Mouse (Mus musculus): ENCODE data around the gene Rbfox2.
A peak's percentile ranks its signal among the peaks of the same experiment; 100 is the strongest.

Gene Rbfox2

DNA sequence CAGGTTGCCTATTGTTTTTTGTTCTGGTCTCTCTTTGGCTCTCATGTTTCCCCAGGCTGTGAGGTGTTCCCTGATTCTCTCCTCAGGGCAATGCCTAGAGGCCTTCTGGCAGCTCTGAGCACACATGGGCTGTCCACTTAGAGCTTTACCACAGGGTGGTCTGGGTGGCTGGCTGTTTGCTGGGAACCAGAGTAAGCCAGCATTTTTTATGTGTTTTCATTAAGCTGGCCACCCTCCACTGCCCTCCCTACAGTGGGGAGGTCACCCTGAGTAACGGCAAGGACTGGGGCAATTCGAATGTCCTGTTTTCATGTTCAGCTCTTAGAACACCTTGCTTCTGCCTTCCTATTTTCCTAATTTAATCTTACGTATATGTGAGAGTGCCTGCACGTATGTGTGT is 24.6 kb upstream of the Rbfox2 start:
- DNase-seq (ENCODE audit: low read depth) = peak; percentile 67

DNA sequence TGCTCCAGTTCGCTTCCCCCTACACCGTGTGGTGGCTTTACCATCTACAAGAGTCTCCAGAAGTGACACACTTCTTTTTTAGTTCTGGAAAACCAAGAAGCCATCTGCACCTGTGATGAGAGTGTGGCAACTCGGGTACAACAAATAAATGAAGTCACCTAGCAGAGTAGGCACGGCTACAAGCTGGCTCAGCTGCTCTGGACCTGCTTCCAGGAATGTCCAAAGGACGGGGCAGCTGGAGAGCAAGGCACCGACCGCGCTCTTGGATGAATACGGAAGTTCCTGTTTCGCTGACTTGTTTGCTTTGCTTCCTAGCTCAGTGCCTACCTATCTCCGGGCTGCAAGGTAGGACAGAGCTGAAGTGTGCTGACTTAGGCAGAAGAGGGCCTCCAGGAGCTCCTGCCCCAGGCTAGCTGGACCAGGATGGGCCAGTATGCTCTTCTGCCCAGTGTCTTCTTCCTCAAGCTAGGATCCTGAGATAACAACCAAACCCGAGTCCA is 22.9 kb upstream of the Rbfox2 start:
- no peak for DNase-seq (ENCODE audit: low read depth)

DNA sequence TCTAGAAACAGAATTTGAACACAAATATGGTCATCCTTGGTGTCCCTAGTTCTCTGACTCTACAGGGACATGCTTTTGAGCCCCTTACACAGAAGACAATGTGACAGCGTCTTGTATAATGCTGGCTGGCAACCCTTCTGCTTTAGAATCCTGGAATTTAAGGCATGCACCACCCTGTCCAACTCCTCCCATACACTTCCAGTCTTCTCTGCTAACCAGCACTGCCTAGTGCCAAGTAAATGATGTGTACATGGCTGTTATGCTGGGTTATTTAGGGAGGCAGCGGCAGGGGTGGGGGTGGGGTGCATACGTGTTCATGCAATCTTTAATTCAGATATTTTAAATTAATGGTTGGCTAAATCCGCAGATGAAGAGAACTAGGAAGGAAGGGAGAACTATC is 19.6 kb upstream of the Rbfox2 start:
- DNase-seq (ENCODE audit: low read depth) = no peak

DNA sequence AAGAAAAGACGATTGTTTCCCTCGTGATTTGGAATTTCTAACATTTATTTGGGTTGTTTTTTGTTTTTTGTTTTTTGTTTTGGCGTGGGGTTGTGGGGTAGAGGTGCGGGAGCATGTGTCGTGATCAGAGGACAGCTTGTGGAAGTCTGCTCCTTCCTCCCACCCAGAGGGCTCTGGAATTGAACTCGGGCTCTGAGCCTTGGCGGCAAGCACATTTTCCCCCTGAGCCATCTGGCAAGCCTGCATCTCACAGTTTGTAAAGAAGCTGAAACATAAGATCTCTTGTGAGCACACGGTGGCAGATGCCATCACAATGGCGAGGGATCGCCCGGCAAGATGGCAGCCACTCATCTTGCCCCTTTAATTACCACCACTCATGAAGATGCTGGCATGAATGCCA is 17.6 kb upstream of the Rbfox2 start:
- no peak for DNase-seq (ENCODE audit: low read depth)

DNA sequence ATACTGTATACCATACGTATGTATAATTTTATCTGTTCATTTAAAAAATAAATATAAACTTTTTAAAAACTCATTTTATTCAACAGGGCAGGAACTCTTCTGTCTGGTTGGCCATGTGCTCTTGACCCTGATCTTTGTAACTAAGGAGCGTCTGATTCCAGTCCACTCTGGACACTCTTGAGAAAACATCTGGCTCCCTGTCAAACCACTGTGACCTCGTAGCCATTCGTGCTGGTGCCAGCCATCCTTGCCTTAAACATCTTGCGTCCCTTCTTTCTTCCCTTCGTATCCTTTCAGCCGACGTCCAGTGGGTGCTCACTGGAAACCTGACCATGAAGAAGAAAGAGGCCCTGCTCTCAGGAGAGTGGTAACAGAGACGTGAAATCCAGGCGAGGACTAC is 16.4 kb upstream of the Rbfox2 start:
- no peak for DNase-seq (ENCODE audit: low read depth)

DNA sequence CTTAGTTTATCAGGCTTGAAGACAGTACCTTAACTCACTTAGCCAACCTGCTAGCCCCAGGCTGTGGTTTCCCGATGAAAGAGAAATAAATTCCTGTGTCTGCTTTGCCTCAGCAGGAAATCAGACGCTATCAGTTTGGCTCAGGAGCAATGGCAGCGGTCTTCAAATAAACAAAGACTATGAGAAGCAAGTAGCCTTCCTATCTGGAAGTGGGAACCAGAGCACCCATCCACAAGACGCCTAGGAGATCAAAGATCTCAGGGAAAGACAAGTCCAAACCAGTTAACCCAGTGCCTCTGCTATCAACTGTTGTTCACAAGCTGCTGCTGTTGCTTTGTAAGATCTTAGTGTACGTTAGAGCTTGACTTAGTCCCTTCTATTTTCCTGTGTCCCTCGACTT is 6.9 kb upstream of the Rbfox2 start:
- no peak for DNase-seq (ENCODE audit: low read depth)

DNA sequence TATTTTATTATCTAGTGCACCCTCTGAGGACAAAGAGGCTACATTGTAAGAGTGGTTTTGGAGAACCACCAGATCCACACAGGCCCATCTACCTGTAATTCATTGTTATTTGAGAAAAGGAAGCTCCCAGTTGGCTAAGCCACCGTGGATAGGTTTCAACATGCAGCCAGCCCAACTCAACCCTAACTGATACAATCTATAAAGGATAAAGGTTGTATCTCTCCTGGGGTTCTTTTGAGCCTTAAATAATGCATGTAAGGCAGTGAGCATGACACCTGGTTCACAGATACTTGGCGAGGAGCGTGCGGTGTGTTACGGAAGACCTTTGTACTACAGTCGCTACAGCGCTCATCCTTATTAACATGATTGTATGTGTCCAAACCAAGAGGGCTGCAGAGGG is 6.0 kb upstream of the Rbfox2 start:
- no peak for DNase-seq (ENCODE audit: low read depth)

DNA sequence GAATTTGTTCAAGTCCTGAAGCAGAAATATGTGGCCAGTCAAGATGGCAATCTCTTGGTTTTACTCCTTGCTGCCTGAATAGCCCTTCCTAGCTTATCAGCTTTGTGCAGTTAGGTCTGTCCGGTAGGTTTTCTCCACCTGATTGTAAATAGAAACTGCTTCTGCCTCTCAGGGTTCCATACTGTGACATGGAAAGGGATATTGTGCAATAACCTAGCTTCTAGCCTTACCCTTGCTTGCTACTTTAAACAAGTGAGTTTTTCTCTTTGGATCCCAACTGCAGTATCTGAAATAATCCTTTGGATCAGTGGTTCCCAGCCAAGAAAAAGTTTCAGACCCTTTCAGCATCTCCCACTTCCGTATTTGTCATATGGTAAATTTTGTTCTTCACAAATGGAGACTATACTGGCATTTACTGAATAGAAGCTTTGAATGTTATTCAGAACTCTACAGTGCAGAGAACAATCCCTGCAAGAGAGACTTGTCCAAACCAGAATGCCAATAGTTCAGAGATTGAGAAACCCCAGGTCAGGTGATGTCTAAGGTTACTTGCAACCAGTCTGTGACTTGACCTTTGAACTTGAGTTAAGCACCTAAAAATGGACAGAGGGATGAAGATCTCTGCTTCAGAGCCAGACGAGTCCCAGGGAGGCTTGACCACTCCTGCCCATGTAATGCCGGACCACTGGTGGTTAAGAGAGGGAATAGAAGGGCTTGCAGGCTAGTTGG is 1.1 kb upstream of the Rbfox2 start:
- no peak for DNase-seq (ENCODE audit: low read depth)

DNA sequence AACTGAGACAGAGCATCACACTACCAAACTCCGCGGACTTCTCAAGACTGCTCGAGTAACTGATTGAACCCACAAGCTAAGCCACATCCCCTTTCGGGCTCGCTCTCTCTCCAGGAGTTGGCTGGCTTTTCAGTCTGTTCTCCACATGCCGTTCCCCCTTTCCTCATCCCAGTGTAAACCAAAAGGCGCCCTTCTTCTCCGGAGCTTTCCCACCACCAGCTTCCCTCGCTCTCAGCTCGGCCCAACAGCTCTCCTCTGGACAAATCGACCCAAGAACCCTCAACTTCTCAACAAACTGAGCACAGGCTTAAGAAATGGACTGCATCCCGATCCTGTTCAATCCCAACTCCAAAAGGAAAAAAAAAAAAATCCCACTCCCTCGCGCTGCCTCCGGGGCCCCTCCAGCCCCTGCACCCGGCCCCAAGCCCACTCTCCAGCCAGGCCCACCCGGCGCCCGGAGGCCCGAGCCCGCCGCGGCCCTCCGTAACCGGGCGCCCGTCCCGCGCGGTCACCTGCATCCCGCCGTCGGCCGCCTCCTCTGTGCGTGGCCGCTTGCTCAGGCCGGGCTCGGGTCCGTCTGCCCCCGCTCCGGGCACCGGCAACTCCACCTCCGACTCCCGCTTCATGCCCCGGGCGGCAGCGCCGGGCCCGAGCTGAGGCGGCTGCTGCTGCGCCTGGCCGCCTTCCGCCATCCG is 805 bp downstream of the Rbfox2 start:
- DNase-seq (ENCODE audit: low read depth) = peak; percentile 53

DNA sequence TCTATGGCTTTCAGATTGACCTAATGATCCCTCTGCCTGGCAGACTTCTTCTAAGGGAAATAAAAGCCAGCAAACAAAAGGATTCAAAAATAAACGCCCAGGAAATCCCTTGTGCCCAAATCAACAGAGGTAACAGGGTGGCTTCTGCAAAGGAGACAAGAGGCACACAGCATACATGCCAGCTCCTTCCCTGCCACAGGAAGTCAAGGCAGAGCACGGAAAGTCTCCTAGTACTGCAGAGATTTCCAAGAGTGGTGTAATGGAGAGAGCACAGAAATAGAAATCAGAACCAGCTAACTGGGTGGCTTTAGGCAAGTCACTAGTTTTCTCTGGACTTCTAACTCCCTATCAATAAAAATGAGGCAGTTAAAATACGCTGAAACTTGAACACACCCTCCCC is 1.8 kb downstream of the Rbfox2 start:
- no peak for DNase-seq (ENCODE audit: low read depth)

DNA sequence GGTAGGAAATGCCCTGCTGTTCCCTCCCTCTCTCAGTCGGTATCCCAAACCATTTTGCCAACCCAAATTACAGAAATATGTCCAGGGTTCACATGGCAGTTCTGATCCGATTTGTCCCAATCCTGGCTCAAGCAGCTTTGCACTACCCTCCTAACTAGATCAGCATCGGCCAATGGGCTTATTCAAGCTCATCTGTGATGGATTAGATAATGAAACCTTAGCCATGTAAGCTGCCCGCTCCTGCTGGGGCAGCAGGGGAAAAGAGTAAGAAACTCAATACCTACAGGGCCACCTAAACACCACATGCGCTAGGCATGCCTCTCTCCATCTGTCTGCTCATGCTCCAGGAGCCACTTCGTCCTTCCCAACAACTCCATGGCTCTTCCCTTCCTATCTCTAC is 5.7 kb downstream of the Rbfox2 start:
- no peak for DNase-seq (ENCODE audit: low read depth)

DNA sequence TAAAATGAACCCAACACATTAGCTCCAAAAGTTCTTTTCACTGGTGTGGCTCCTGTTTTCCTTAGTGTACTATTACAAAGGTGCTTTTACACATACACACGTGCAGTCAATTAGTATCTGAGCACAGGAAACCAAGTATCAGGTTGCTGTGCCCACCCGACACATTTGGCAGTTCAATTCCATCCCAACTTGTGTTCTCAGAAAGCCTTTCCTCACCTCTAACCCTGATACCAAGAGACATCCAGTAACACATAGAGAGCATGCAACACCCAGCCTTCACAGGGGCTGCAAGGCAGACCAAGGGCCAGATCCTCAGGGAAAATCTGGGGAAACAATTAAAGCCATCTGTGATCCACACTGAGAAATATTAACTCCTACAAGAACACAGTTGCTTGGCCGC is 8.2 kb downstream of the Rbfox2 start:
- peak; percentile 52 for DNase-seq (ENCODE audit: low read depth)

DNA sequence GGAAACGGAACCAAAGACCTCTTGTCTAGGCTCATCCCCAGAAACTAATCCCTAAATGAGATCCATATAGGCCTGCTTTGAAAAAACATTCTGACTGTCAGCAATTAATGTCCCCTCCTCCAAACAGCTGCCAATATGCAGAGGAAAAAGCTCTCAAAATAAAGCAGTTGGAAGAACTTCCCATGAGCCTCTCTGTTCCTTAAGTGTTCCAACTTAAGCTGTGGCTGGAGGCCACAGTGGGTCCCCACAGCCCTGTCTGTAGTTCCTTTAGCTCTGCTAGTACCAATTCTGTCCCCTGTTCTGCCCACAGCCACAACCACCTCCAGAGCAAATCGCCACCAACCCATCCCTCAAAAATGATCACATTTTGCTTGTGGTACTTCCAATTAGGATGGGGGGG is 10.2 kb downstream of the Rbfox2 start:
- no peak for DNase-seq (ENCODE audit: low read depth)

DNA sequence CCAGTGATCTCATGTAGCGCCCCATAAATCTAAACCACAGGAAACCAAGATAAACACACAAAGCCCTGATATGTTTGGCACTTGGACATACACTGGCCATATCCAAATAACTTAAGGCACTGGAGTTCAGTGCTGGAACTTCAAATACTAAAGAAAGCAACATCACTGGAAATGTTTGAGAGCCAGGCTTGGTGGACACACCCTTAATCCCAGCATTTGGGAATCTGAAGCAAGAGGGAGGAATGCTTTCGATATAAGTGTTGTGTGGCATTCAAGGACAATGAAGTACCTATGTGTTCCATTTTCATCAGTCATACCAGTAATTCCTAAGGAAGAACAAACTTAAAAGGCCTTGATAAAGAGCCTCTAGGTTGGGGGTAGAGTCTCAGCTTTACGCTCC is 13.3 kb downstream of the Rbfox2 start:
- no peak for DNase-seq (ENCODE audit: low read depth)

DNA sequence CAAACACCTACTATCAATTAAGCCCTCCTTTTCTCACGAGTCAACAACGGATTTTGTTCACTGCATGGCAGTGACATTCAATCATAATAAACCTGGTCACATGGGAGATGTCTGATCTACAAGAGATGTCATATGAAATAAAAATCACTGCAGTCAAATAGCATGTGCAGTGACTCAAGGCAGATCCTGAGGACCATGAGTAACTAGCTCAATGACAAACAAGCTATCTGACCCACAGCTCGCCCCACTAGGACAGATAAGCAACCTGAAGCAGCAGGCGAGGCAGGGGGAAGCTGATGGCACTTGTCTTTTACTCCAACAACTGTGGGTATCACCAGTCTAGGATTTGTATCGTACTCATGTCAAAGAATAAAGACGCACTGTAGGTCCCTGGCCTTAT is 14.4 kb downstream of the Rbfox2 start:
- no peak for DNase-seq (ENCODE audit: low read depth)

DNA sequence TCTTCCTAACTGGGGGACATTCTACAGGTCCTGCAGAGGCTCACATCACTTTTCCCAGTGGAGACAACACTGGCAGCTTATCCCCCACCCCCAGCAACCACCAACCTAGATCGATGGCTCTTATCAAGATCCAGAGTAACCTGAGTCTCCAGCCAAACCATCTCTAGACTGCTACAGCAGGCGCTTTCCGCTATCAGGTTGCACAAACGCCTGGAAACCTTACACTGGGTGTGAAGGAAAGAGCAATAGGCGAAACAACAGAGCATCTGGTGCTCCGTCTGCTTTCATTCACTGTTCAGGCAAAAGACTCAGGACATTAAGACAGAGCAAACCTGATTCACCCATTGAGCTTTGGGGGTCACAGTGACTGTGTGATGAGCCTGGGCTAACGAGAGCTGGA is 15.3 kb downstream of the Rbfox2 start:
- no peak for DNase-seq (ENCODE audit: low read depth)

DNA sequence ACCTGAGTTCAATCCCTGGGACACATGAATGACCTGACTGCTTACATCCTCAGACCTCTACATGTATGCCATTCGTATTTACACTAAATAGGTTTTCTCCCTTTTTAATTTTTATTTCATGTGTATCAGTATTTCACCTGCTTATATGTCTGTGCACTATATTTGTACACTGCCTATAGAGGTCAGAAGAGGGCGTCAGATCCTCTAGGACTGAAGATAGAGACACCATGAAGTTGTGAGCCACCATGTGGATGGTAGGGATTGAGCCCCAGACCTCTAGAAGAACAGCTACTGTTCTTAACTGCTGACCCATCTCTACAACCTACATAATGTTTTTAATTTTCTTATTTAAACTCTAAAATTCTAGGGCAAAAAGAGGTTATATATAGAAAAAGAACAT is 16.5 kb downstream of the Rbfox2 start:
- DNase-seq (ENCODE audit: low read depth) = no peak

DNA sequence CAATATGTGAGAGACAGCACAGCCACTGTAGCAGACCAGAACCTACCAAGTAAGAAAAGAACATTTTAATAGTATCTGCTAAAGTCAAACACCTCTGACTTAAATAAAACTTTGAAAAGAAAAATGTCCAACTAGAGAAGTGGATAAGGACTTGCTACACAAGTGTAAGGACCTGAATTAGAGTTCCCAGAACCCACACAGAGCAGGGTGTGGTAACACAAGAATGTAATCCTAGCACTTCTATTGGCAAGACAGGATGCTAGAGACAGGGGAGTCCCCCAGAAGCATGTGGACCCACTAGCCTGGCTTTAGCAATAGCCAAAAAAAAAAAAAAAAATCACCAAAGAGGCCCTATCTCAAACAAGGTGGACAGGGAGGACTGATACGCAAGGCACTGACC is 26.7 kb downstream of the Rbfox2 start:
- no peak for DNase-seq (ENCODE audit: low read depth)

DNA sequence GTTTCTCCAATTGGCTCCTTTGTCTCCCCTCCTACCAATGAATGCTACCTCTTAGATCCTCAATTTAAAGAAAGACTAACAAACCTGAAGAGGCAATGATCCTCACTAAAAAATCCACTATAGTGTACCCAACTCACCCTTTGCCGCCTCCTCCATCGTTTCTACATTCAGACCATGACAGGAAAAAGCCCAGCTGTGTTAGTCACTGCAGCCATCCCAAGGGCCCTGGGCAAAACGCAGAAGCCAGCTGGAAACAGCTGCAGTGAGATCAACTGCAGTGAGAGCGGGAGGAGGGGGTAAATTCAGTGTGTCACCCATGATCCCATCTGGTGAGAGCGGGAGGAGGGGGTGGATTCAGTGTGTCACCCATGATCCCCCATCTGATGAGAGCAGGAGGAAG is 28.0 kb downstream of the Rbfox2 start:
- no peak for DNase-seq (ENCODE audit: low read depth)

DNA sequence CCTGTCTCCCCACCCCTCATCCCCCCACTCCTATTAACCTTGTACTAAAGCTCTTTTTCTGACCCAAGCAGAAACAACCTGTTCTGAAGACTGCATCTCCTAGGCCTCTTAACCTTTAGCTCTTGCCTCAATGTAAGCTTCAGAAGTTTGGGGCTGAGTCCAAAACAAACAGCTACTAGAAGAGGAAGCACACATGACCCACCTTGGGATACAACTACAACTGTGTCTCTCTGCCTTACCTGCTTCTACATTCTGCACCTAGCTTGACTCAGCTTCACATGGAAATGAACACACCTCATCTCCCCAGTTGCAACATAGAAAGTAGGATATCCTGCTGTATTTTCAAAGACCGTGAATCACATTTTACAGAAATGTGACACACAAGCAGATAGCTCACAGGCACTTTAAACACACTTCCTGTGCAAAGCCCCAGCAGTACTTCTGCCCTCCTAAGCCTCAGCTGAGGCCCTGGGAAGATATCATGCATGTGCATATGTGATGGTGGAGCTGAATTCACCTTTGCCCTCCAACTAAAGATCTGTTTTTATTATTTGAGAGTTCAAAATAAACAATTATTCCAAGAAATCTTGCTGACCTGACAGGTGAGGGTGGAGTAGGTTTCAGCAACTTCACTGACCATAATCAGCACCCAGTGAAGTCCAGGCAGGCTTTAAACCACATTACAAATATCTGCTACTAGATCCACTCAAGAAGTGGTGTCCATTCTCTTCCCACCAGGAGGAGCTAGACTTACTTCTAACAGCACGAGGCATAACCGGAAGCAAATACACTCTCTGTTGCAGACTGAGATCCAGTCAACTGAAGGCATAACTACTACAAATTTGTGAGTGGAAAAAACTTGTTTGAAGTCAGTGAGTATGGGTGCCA is 29.7 kb downstream of the Rbfox2 start:
- no peak for DNase-seq (ENCODE audit: low read depth)

DNA sequence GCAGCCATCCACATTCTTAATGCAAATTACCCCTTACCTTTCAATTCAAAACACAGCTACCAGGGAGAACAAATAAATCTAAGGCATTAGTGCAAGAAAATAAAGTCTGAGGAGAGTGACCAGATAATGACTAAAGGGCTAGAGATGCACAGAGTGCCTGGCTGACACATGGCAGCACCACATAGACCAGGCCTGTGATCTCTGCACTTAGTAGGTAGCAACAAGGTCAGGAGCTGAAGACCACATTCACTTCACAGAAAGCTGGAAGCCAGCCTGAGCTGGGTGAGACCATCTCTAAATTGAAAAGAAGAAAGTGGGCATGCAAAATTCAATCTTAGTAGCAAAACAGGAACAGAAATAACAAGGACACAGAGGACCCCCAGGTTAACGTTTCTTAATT is 30.5 kb downstream of the Rbfox2 start:
- no peak for DNase-seq (ENCODE audit: low read depth)

DNA sequence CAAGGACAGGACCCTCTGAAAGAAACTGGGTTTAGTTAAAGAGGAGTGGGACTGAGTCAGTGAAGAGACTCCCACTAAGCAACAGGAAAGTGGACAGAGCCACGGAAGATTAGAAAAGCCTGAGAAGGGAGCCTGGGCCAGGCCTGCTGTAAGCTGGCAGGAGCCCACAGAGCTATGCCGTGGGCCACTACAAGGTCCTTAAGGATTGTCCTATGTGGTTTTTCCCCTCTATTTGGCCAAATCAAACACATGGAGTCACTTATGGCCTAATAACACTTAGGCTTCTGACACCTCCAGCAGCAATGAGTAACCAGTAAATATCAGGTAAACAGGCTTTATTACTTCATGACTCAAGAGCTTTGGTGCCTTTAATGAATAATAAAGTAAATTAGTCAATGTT is 31.2 kb downstream of the Rbfox2 start:
- DNase-seq (ENCODE audit: low read depth) = no peak

DNA sequence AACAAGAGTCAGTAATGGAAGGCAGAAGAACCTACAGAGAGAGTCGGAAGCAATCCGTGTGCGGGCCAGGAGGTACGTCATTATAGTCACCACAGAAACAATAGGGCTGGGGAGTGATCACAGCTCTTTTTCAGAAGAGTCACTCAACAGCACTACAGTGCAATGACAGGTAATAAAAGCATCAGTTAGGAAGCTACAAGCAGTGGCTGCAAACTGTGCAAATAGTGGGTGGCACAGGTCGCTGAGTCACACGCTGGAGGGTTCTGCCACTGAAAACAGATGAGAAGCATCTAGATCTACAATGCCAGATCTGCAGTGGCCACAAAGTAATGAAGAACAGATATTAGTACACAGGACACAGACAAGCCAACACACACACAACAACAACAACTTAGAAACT is 32.9 kb downstream of the Rbfox2 start:
- DNase-seq (ENCODE audit: low read depth) = no peak

Measured in fibroblast of lung, adult 2 months (primary cell).